Mouse (Mus musculus): ENCODE measurements at regions not wholly inside any gene's neighbourhood (a gene's known extent, or its start where the extent isn't known, plus 50 kb on each side); places are given as distances from the start of the nearest gene placed in this dataset.
A peak's percentile ranks its signal among the peaks of the same experiment; 100 is the strongest.

- no peaks in the 10 kb centered on the region for H3K36me3 ChIP-seq (replicated peaks; ENCODE audit: control insufficient read depth, insufficient read depth, low read depth, low read length)
- no peak overlapping the region for H3K4me3 ChIP-seq (ENCODE audit: low read depth, low read length)
- no peak overlapping the region for H3K4me2 ChIP-seq (ENCODE audit: low read depth, low read length)
- no peak overlapping the region for H3K9ac ChIP-seq (replicated peaks; ENCODE audit: low read length)
- no peaks in the 10 kb centered on the region for H3K9me3 ChIP-seq (replicated peaks; ENCODE audit: control insufficient read depth, low read length)
- H3K4me1 ChIP-seq (ENCODE audit: control insufficient read depth, insufficient read depth, low read length) = no peaks in the 10 kb centered on the region; the same call in 1 of the 2 replicates
- DNase-seq (ENCODE audit: low spot score) = no peak
- ATAC-seq (replicated peaks; ENCODE audit: insufficient number of reproducible peaks, low FRiP score, low TSS enrichment, low read depth) = no peak
- H3K27ac ChIP-seq (replicated peaks; ENCODE audit: low read depth, low read length) = no peak overlapping the region
- no peaks in the 10 kb centered on the region for H3K27me3 ChIP-seq (ENCODE audit: control insufficient read depth, insufficient read depth, low read length)
- WGBS = 75% methylated on average over 4 of the region's 4 CpGs
These were observed 109.9 kb upstream of the Sdk2 start for GRCm38 (mm10) chr11:114176671-114177212.

GRCm38 (mm10) chr11:114175437-114176131 lies 108.7 kb upstream of the Sdk2 start:
- DNase-seq (ENCODE audit: low spot score) (no peak), ATAC-seq (replicated peaks; ENCODE audit: insufficient number of reproducible peaks, low FRiP score, low TSS enrichment, low read depth) (no peak)
- no peak overlapping the region for H3K27ac ChIP-seq (replicated peaks; ENCODE audit: low read depth, low read length)
- 35% methylated on average over 23 of the region's 23 CpGs for WGBS
- no peak overlapping the region for H3K4me2 ChIP-seq (ENCODE audit: low read depth, low read length)
- H3K36me3 ChIP-seq (replicated peaks; ENCODE audit: control insufficient read depth, insufficient read depth, low read depth, low read length) = no peaks in the 10 kb centered on the region
- H3K4me1 ChIP-seq (ENCODE audit: control insufficient read depth, insufficient read depth, low read length) = no peaks in the 10 kb centered on the region; the same call in 1 of the 2 replicates
- H3K4me3 ChIP-seq (ENCODE audit: low read depth, low read length) = no peak overlapping the region
- H3K27me3 ChIP-seq (ENCODE audit: control insufficient read depth, insufficient read depth, low read length) = no peaks in the 10 kb centered on the region
- H3K9me3 ChIP-seq (replicated peaks; ENCODE audit: control insufficient read depth, low read length) = no peaks in the 10 kb centered on the region
- no peak overlapping the region for H3K9ac ChIP-seq (replicated peaks; ENCODE audit: low read length)

- H3K4me2 ChIP-seq (ENCODE audit: low read depth, low read length) = no peak overlapping the region
- no peak overlapping the region for H3K27ac ChIP-seq (replicated peaks; ENCODE audit: low read depth, low read length)
- DNase-seq (ENCODE audit: low spot score) (no peak), ATAC-seq (replicated peaks; ENCODE audit: insufficient number of reproducible peaks, low FRiP score, low TSS enrichment, low read depth) (no peak)
- no peak overlapping the region for H3K9ac ChIP-seq (replicated peaks; ENCODE audit: low read length)
- H3K9me3 ChIP-seq (replicated peaks; ENCODE audit: control insufficient read depth, low read length) = no peaks in the 10 kb centered on the region
- H3K4me3 ChIP-seq (ENCODE audit: low read depth, low read length) = no peak overlapping the region
- no peaks in the 10 kb centered on the region; the same call in 1 of the 2 replicates for H3K4me1 ChIP-seq (ENCODE audit: control insufficient read depth, insufficient read depth, low read length)
- H3K36me3 ChIP-seq (replicated peaks; ENCODE audit: control insufficient read depth, insufficient read depth, low read depth, low read length) = no peaks in the 10 kb centered on the region
- no peaks in the 10 kb centered on the region for H3K27me3 ChIP-seq (ENCODE audit: control insufficient read depth, insufficient read depth, low read length)
- 91% methylated on average over 4 of the region's 4 CpGs for WGBS
These were observed 108.0 kb upstream of the Sdk2 start for GRCm38 (mm10) chr11:114174871-114175270.

- WGBS = 82% methylated on average over 13 of the region's 13 CpGs
These were observed 101.4 kb upstream of the Sdk2 start for GRCm38 (mm10) chr11:114168231-114168661.

GRCm38 (mm10) chr11:114165656-114166362 lies 99.0 kb upstream of the Sdk2 start:
- Histone ChIP-seq H3K4me1 (ENCODE audit: control insufficient read depth, insufficient read depth, low read length) (no peaks in the 10 kb centered on the region), H3K36me3 (replicated peaks; ENCODE audit: control insufficient read depth, insufficient read depth, low read depth, low read length) (no peaks in the 10 kb centered on the region), H3K9ac (replicated peaks; ENCODE audit: low read length) (no peak overlapping the region), H3K27ac (replicated peaks; ENCODE audit: low read depth, low read length) (no peak overlapping the region), H3K27me3 (ENCODE audit: control insufficient read depth, insufficient read depth, low read length) (no peaks in the 10 kb centered on the region), H3K9me3 (replicated peaks; ENCODE audit: control insufficient read depth, low read length) (no peaks in the 10 kb centered on the region), H3K4me3 (ENCODE audit: low read depth, low read length) (no peak overlapping the region), H3K4me2 (ENCODE audit: low read depth, low read length) (peak overlapping the region; percentile 8)
- DNase-seq (ENCODE audit: low spot score) (peak; percentile 39), ATAC-seq (replicated peaks; ENCODE audit: insufficient number of reproducible peaks, low FRiP score, low TSS enrichment, low read depth) (peak; percentile 55)
- 29% methylated on average over 23 of the region's 23 CpGs for WGBS

More at GRCm38 (mm10) chr11:114168231-114168661, 101.4 kb upstream of the Sdk2 start:
- Histone ChIP-seq H3K4me1 (ENCODE audit: control insufficient read depth, insufficient read depth, low read length) (no peaks in the 10 kb centered on the region), H3K9me3 (replicated peaks; ENCODE audit: control insufficient read depth, low read length) (no peaks in the 10 kb centered on the region), H3K4me2 (ENCODE audit: low read depth, low read length) (no peak overlapping the region), H3K4me3 (ENCODE audit: low read depth, low read length) (no peak overlapping the region), H3K36me3 (replicated peaks; ENCODE audit: control insufficient read depth, insufficient read depth, low read depth, low read length) (no peaks in the 10 kb centered on the region), H3K27ac (replicated peaks; ENCODE audit: low read depth, low read length) (no peak overlapping the region), H3K27me3 (ENCODE audit: control insufficient read depth, insufficient read depth, low read length) (no peaks in the 10 kb centered on the region), H3K9ac (replicated peaks; ENCODE audit: low read length) (no peak overlapping the region)
- ATAC-seq (replicated peaks; ENCODE audit: insufficient number of reproducible peaks, low FRiP score, low TSS enrichment, low read depth) (no peak), DNase-seq (ENCODE audit: low spot score) (no peak)

- no peak for ATAC-seq (replicated peaks; ENCODE audit: insufficient number of reproducible peaks, low FRiP score, low TSS enrichment, low read depth)
- no peak overlapping the region for H3K9ac ChIP-seq (replicated peaks; ENCODE audit: low read length)
- H3K9me3 ChIP-seq (replicated peaks; ENCODE audit: control insufficient read depth, low read length) = no peaks in the 10 kb centered on the region
- no peaks in the 10 kb centered on the region for H3K4me1 ChIP-seq (ENCODE audit: control insufficient read depth, insufficient read depth, low read length)
- no peak overlapping the region for H3K4me2 ChIP-seq (ENCODE audit: low read depth, low read length)
- no peaks in the 10 kb centered on the region for H3K27me3 ChIP-seq (ENCODE audit: control insufficient read depth, insufficient read depth, low read length)
- H3K36me3 ChIP-seq (replicated peaks; ENCODE audit: control insufficient read depth, insufficient read depth, low read depth, low read length) = no peaks in the 10 kb centered on the region
- no peak for DNase-seq (ENCODE audit: low spot score)
- 80% methylated on average over 15 of the region's 15 CpGs for WGBS
- no peak overlapping the region for H3K4me3 ChIP-seq (ENCODE audit: low read depth, low read length)
- H3K27ac ChIP-seq (replicated peaks; ENCODE audit: low read depth, low read length) = no peak overlapping the region
These were observed 85.9 kb upstream of the Sdk2 start for GRCm38 (mm10) chr11:114152716-114153115.

- Histone ChIP-seq H3K4me2 (ENCODE audit: low read depth, low read length) (no peak overlapping the region), H3K9me3 (replicated peaks; ENCODE audit: control insufficient read depth, low read length) (no peaks in the 10 kb centered on the region), H3K36me3 (replicated peaks; ENCODE audit: control insufficient read depth, insufficient read depth, low read depth, low read length) (no peaks in the 10 kb centered on the region), H3K27ac (replicated peaks; ENCODE audit: low read depth, low read length) (no peak overlapping the region), H3K4me3 (ENCODE audit: low read depth, low read length) (no peak overlapping the region), H3K27me3 (ENCODE audit: control insufficient read depth, insufficient read depth, low read length) (no peaks in the 10 kb centered on the region), H3K9ac (replicated peaks; ENCODE audit: low read length) (no peak overlapping the region), H3K4me1 (ENCODE audit: control insufficient read depth, insufficient read depth, low read length) (no peaks in the 10 kb centered on the region)
- ATAC-seq (replicated peaks; ENCODE audit: insufficient number of reproducible peaks, low FRiP score, low TSS enrichment, low read depth) = no peak
- DNase-seq (ENCODE audit: low spot score) = peak; percentile 53
- 9% methylated on average over 5 of the region's 5 CpGs for WGBS
These were observed 79.5 kb upstream of the Sdk2 start for GRCm38 (mm10) chr11:114146334-114146733.

GRCm38 (mm10) chr11:114129270-114129669 lies 62.4 kb upstream of the Sdk2 start:
- Histone ChIP-seq H3K4me2 (ENCODE audit: low read depth, low read length) (no peak overlapping the region), H3K9ac (replicated peaks; ENCODE audit: low read length) (no peak overlapping the region), H3K9me3 (replicated peaks; ENCODE audit: control insufficient read depth, low read length) (no peaks in the 10 kb centered on the region), H3K4me3 (ENCODE audit: low read depth, low read length) (no peak overlapping the region), H3K36me3 (replicated peaks; ENCODE audit: control insufficient read depth, insufficient read depth, low read depth, low read length) (no peaks in the 10 kb centered on the region), H3K27ac (replicated peaks; ENCODE audit: low read depth, low read length) (no peak overlapping the region), H3K4me1 (ENCODE audit: control insufficient read depth, insufficient read depth, low read length) (no peaks in the 10 kb centered on the region), H3K27me3 (ENCODE audit: control insufficient read depth, insufficient read depth, low read length) (no peaks in the 10 kb centered on the region)
- DNase-seq (ENCODE audit: low spot score) (peak; percentile 3), ATAC-seq (replicated peaks; ENCODE audit: insufficient number of reproducible peaks, low FRiP score, low TSS enrichment, low read depth) (no peak)
- WGBS = 41% methylated on average over 8 of the region's 8 CpGs
